Mouse (Mus musculus): ENCODE measurements around the gene S100a5. TPM values are rescaled to one million over a fixed set of nuclear protein-coding genes. Genes with fewer than 3 reads are reported as not detected.

The S100a5 gene
- total and polyA plus RNA-seq, 3 experiments = not detected

DNA sequence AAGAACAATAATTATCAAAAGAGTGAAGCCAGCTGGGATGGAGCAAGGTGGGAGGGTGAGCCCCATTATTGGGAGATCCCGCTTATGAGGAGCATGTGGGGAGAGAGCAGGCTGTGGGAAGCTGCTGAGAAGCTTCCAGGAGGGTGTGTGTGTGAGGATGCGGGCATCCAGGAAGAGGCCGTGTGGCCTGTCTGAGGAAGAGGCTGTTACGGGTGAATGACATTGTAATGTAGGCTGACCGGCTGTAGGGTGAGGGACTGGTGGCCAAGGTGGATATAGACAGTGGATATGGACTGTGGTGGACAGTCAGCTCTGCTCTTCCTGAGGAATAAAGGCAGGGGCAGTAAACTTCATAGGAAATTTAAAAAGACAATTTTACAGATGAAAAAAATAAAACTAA, 17.2 kb downstream of the S100a5 start:
- Histone ChIP-seq H3K4me1 (ENCODE audit: control insufficient read depth in 1 of 2, insufficient read depth in 2 of 2) (peaks cover 0 to 20% of the 10 kb centered on the region in 2 experiments; a peak in 2 of 4 replicates), H3K9ac (ENCODE audit: insufficient read depth, low read depth) (no peak overlapping the region), H3K4me2 (ENCODE audit: insufficient read depth, low read depth, poor library complexity, severe bottlenecking) (no peak overlapping the region), H3K27ac (ENCODE audit: insufficient read depth, low read depth) (no peak overlapping the region), H3K9me3 (replicated peaks; ENCODE audit: low read length) (no peaks in the 10 kb centered on the region), H3K79me2 (replicated peaks; ENCODE audit: control insufficient read depth, extremely low read depth, insufficient read depth, poor library complexity, severe bottlenecking) (no peaks in the 10 kb centered on the region), H3K36me3 (replicated peaks in 1 of 2; ENCODE audit: control insufficient read depth in 1 of 2, insufficient read depth in 1 of 2, low read length in 1 of 2) (no peaks in the 10 kb centered on the region), H3K4me3 (replicated peaks in 1 of 3; ENCODE audit: low read depth in 2 of 3, low read length in 2 of 3, poor library complexity in 1 of 3) (no peak overlapping the region), H3K27me3 (replicated peaks) (no peaks in the 10 kb centered on the region)
- no peak for DNase-seq (ENCODE audit: extremely low read depth)
- dilution Hi-C loops (cut with MboI; ENCODE audit: extremely low pct_ligation_motif_present, extremely low pct_unique_long_range_greater_than_20kb, low sequenced_read_pairs) = no loop called here
- in situ Hi-C loops (cut with MboI; ENCODE audit: low pct_ligation_motif_present, low pct_unique_long_range_greater_than_20kb, low sequenced_read_pairs) = no loop called here
- TF ChIP-seq ZMIZ1 (IDR thresholded peaks at IDR 0.05; ENCODE audit: low read depth, low read length) = no peak
- TF ChIP-seq NELFE (IDR thresholded peaks at IDR 0.05; ENCODE audit: low read depth, low read length) = no peak
- no peak for TF ChIP-seq ZC3H11A (IDR thresholded peaks at IDR 0.05; ENCODE audit: low read depth, low read length)
- no peak for TF ChIP-seq RCOR1 (conservative IDR thresholded peaks at IDR 0.05; ENCODE audit: low read depth, low read length)
- TF ChIP-seq USF1 (IDR thresholded peaks at IDR 0.05; ENCODE audit: low read depth, low read length) = no peak
- TF ChIP-seq NRF1 (IDR thresholded peaks at IDR 0.05; ENCODE audit: low read depth, low read length) = no peak
- TF ChIP-seq POLR2AphosphoS2 (IDR thresholded peaks at IDR 0.05; ENCODE audit: low read depth, low read length) = no peak
- TF ChIP-seq CHD2 (IDR thresholded peaks at IDR 0.05; ENCODE audit: low read length) = no peak
- TF ChIP-seq SMC3 (IDR thresholded peaks at IDR 0.05; ENCODE audit: low read depth, low read length) = no peak
- TF ChIP-seq UBTF (IDR thresholded peaks at IDR 0.05; ENCODE audit: low read depth, low read length) = no peak
- no peak for TF ChIP-seq BHLHE40 (IDR thresholded peaks at IDR 0.05; ENCODE audit: low read depth, low read length)
- TF ChIP-seq EP300 (IDR thresholded peaks at IDR 0.05; ENCODE audit: low read length) = no peak
- no peak for TF ChIP-seq KAT2A (IDR thresholded peaks at IDR 0.05; ENCODE audit: insufficient replicate concordance, low read length)
- no peak for TF ChIP-seq MYC (IDR thresholded peaks at IDR 0.05; ENCODE audit: low read depth, low read length)
- no peak for TF ChIP-seq POLR2A (IDR thresholded peaks at IDR 0.05; ENCODE audit: low read depth, low read length)
- no peak for TF ChIP-seq JUND (conservative IDR thresholded peaks at IDR 0.05; ENCODE audit: low read depth, low read length)
- TF ChIP-seq TBP (conservative IDR thresholded peaks at IDR 0.05; ENCODE audit: low read depth, low read length) = no peak
- no peak for TF ChIP-seq ELF1 (IDR thresholded peaks at IDR 0.05; ENCODE audit: low read depth, low read length)
- no peak for TF ChIP-seq ZKSCAN1 (IDR thresholded peaks at IDR 0.05; ENCODE audit: borderline replicate concordance, low read depth, low read length)
- no peak for TF ChIP-seq PAX5 (IDR thresholded peaks at IDR 0.05; ENCODE audit: low read length)

GRCm38 (mm10) chr3:90626266-90627021, 18.1 kb downstream of the S100a5 start:
- Histone ChIP-seq H3K4me3 (replicated peaks in 1 of 3; ENCODE audit: low read depth in 2 of 3, low read length in 2 of 3, poor library complexity in 1 of 3) (no peak overlapping the region), H3K79me2 (replicated peaks; ENCODE audit: control insufficient read depth, extremely low read depth, insufficient read depth, poor library complexity, severe bottlenecking) (no peaks in the 10 kb centered on the region), H3K4me2 (ENCODE audit: insufficient read depth, low read depth, poor library complexity, severe bottlenecking) (no peak overlapping the region), H3K9me3 (replicated peaks; ENCODE audit: low read length) (no peaks in the 10 kb centered on the region), H3K4me1 (ENCODE audit: control insufficient read depth in 1 of 2, insufficient read depth in 2 of 2) (peaks cover 0 to 15% of the 10 kb centered on the region in 2 experiments; a peak in 2 of 4 replicates), H3K27me3 (replicated peaks) (no peaks in the 10 kb centered on the region), H3K9ac (ENCODE audit: insufficient read depth, low read depth) (no peak overlapping the region), H3K36me3 (replicated peaks in 1 of 2; ENCODE audit: control insufficient read depth in 1 of 2, insufficient read depth in 1 of 2, low read length in 1 of 2) (no peaks in the 10 kb centered on the region), H3K27ac (ENCODE audit: insufficient read depth, low read depth) (no peak overlapping the region)
- in situ Hi-C loops (cut with MboI; ENCODE audit: low pct_ligation_motif_present, low pct_unique_long_range_greater_than_20kb, low sequenced_read_pairs) (no loop called here), dilution Hi-C loops (cut with MboI; ENCODE audit: extremely low pct_ligation_motif_present, extremely low pct_unique_long_range_greater_than_20kb, low sequenced_read_pairs) (no loop called here)
- no peak for DNase-seq (ENCODE audit: extremely low read depth)
- TF ChIP-seq NELFE (IDR thresholded peaks at IDR 0.05; ENCODE audit: low read depth, low read length) = no peak
- TF ChIP-seq GABPA (IDR thresholded peaks at IDR 0.05; ENCODE audit: insufficient replicate concordance, low read depth, low read length) = no peak
- no peak for TF ChIP-seq JUND (conservative IDR thresholded peaks at IDR 0.05; ENCODE audit: low read depth, low read length)
- no peak for TF ChIP-seq ELF1 (IDR thresholded peaks at IDR 0.05; ENCODE audit: low read depth, low read length)
- no peak for TF ChIP-seq HCFC1 (IDR thresholded peaks at IDR 0.05; ENCODE audit: low read depth, low read length)
- TF ChIP-seq NRF1 (IDR thresholded peaks at IDR 0.05; ENCODE audit: low read depth, low read length) = no peak

Data from CH12.LX (cell line).